Mouse (Mus musculus) cerebellum, adult 2 months (tissue): Measurements from ENCODE around the gene Ppp1r37. TPM values are rescaled to one million over a fixed set of nuclear protein-coding genes. Genes with fewer than 3 reads are reported as not detected.

ENCODE experiments used
- DNase-seq, 2 experiments: peaks; one replicate each; pipeline ENCODE4 v3.0.0; 2021
- H3K27ac ChIP-seq: fragments of 200-500 bp; 2 replicates; pipeline ENCODE4 v1.5.1; 2012; ENCODE audit warnings: low read length, control low read depth, inconsistent platforms; ENCODE audit not compliant: insufficient read depth
- H3K27me3 ChIP-seq: fragments of 200-500 bp; 2 replicates; pipeline ENCODE4 v1.6.1; 2012; ENCODE audit warnings: inconsistent platforms, mild to moderate bottlenecking, low read length, moderate library complexity; ENCODE audit not compliant: control insufficient read depth, insufficient read depth
- H3K4me1 ChIP-seq: fragments of 200-500 bp; 2 replicates; pipeline ENCODE4 v1.6.1; 2011; ENCODE audit warnings: low read length; ENCODE audit not compliant: control insufficient read depth, insufficient read depth
- H3K4me3 ChIP-seq: fragments of 200-500 bp; replicated peaks from 2 replicates; pipeline ENCODE3; 2011; ENCODE audit warnings: mild to moderate bottlenecking, low read depth, low read length, control low read depth; ENCODE audit not compliant: insufficient read depth
- CTCF ChIP-seq: fragments of 200-500 bp; IDR thresholded peaks from 2 replicates; pipeline ENCODE4 v1.5.1; 2011; ENCODE audit warnings: low read depth, mild to moderate bottlenecking, control low read depth, low read length, moderate library complexity, borderline replicate concordance; ENCODE audit not compliant: insufficient read depth
- POLR2A ChIP-seq: fragments of 200-500 bp; IDR thresholded peaks from 2 replicates; pipeline ENCODE4 v1.6.1; 2011; ENCODE audit warnings: low read length, control low read depth, borderline replicate concordance; ENCODE audit not compliant: insufficient read depth
- WGBS: fragments of 180-500 bp; shearing (Covaris S2); methylation state at CpG from one replicate; pipeline ENCODE4 v1.1.7; 2018; 5-methylcytosine and 5-hydroxymethylcytosine counted together
- polyA plus RNA-seq: library from polyadenylated mRNA; depleted of rRNA; stranded (reverse); fragments of >200 nt; gene quantifications from 2 replicates; pipeline ENCODE4 v1.2.3, GENCODE M21; 2012

Ppp1r37 gene
- polyA plus RNA-seq, 1 experiment, result 136 TPM

DNA sequence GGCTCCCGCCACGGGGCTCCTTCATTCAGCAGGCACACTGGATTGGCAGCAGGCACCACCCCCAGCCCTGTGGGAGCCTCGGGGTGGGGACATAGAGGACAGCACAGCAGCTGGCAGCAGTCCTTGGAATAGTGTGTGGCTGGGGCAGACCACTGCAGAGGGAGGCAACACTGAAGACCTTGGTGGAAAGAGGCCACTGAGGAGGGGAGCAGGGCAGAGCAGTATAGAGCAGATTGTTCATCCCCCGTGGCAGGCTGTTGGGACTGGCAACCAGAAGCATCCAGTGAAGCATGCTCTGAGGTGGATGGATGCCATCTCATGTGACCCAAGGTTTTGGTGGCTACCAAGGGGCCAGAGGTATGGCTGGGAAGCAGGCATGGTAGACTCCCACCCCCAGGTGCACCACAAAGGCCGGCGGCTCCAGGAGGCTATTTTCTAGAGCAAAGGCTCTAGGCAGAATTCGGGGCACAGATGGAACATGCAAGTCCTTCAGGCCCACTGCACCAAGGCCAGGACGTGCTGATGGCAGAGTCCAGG lies 20.7 kb downstream of the Ppp1r37 start:
- H3K27ac ChIP-seq, result peak overlapping the region; percentile 62
- DNase-seq, result peak; percentile 68 to 72
- WGBS, result 3% methylated on average over 8 of the region's 8 CpGs
- no peak overlapping the region for H3K4me3 ChIP-seq
- H3K27me3 ChIP-seq, result no peaks in the 10 kb centered on the region
- peaks cover 54% of the 10 kb centered on the region for H3K4me1 ChIP-seq
- TF ChIP-seq POLR2A, result no peak
- no peak for TF ChIP-seq CTCF

DNA sequence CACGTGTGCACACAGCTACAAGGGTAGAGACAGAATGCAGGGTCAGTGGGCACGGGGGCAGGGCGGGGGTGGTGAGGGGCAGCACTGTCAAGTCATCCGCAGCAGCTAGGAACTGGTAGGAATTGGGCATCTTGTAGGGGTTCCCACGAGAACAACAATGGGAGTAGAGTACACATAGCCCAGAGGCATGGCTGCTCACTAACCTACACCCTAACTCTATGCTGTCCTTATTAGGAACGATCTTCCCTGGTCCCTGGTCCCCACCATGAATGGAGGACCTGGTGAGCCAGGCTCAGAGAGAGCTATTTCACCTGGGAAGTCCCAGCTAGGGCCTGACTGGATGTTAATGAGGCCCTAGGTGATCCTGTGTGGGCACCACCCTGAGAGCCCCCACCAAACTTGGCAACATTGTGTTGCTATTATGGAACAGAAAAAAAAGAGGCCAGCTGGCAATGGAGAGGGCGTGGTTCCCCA lies 21.2 kb downstream of the Ppp1r37 start:
- Histone ChIP-seq H3K27ac (peak overlapping the region; percentile 62), H3K4me1 (peaks cover 54% of the 10 kb centered on the region), H3K27me3 (no peaks in the 10 kb centered on the region), H3K4me3 (no peak overlapping the region)
- WGBS, result 25% methylated on average over 7 of the region's 7 CpGs
- no peak for DNase-seq
- TF ChIP-seq POLR2A (no peak), CTCF (no peak)

DNA sequence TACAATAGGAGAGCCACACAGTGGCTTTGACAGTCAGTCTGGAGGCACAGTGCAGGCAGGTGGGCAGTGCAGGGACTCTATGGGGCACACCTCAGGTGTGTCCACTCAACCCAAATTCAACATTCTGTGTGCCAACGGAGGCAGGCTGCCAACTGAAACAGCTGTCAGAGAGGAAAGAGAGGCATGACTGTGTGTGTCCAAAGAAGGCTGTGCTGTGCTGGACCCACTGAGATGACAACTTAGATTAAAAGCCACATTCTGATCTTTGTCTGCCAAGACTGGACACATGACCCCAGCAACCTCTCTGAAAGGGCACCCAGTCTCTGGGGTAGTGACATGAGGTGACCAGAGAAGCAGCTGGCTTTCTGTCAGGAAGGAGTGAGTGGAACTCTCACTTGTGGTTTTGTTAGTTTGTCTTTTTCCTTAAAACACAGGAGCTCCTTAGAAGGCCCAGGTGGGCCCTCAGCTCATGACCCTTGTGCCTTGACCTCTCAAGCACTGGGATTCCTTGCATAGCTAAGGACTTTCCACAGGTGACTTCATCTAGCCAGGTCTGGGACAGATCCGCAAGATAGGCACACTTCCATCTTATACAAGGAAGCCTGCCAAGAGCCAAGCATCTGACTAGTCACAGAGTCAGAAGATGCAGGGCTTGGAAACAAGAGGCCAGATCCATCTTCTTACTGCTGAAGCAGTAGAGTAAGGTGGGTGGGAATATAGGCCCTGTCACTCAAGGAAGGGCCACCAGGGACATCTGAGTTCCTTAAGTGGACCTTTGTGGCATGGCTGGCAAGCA lies 21.9 kb downstream of the Ppp1r37 start:
- no peak overlapping the region for H3K4me3 ChIP-seq
- WGBS, result 7% methylated on average over 2 of the region's 2 CpGs
- no peaks in the 10 kb centered on the region for H3K27me3 ChIP-seq
- H3K4me1 ChIP-seq, result peaks cover 57% of the 10 kb centered on the region
- TF ChIP-seq POLR2A, result no peak
- no peak for TF ChIP-seq CTCF
- peak overlapping the region; percentile 45; the same call in 1 of the 2 replicates for H3K27ac ChIP-seq
- peak; percentile 51 to 57 for DNase-seq

DNA sequence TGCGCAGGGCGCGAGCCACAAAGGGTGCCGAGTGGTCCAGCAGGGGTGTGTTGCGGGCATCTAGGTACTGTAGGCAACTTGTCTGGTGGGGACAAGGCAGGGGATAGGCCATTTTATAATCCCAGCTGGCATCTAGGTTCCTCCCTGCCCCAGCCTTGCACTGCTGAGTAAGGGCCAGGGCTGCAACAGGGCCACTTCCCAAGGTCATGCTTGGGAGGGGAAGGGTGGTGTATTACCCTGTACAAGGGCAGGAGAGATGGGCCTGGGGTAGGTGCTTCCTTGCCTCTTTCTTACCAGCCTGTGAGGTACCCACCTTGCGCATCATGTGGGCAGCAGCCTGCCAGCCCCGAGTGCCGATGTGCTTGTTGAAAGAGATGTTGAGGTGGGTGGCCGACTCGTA lies 28.2 kb downstream of the Ppp1r37 start:
- TF ChIP-seq POLR2A (no peak), CTCF (no peak)
- 82% methylated on average over 10 of the region's 10 CpGs for WGBS
- H3K27me3 ChIP-seq, result no peaks in the 10 kb centered on the region

DNA sequence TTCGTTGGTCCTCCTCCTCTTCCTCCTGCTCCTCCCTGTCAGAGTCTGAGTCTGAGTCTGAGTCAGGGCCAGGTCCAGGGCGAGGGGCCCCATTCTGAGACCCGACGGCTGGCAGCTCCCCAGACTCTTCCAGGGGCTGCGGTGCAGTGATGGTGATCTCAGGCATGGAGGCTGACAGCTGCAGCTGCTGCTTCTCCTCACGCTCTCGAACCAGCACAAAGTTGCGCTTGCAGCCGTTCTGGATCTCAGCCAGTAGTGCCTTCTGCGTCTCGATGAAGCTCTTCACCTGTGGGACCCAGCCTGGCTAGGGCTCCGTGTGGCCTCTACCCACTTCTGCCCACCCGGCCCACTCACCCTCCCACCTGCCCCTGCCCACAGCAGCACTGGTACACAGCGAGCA lies 30.6 kb downstream of the Ppp1r37 start:
- H3K27ac ChIP-seq, result no peak overlapping the region
- TF ChIP-seq CTCF (no peak), POLR2A (no peak)
- no peak overlapping the region for H3K4me3 ChIP-seq
- no peaks in the 10 kb centered on the region for H3K27me3 ChIP-seq
- DNase-seq, result no peak
- H3K4me1 ChIP-seq, result peaks cover 20% of the 10 kb centered on the region
- WGBS, result 34% methylated on average over 14 of the region's 14 CpGs

More for the DNA sequence above, 28.2 kb downstream of the Ppp1r37 start:
- no peak overlapping the region for H3K27ac ChIP-seq
- DNase-seq, result no peak
- no peak overlapping the region for H3K4me3 ChIP-seq
- H3K4me1 ChIP-seq, result peaks cover 25% of the 10 kb centered on the region

DNA sequence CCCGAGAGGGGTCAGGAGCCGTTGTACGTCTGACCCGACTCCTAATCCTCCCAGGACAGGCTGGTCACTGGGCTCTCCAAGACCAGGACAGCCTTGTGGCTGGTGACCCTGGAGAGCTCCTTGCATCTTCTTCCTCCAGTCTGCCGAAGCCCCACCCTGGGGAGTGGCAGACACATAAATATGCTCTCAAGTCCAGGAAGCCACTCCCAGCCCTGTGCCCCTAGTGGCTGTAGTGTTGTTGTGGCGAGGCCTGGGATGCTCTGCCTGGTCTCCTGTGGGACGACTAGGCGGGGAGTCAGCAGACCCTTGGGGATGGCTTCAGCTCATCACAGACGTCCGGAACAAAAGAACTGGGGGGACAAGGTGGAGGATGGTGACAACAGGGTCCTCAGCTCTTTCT lies 31.8 kb downstream of the Ppp1r37 start:
- no peak for DNase-seq
- H3K27me3 ChIP-seq, result no peaks in the 10 kb centered on the region
- no peak overlapping the region for H3K27ac ChIP-seq
- TF ChIP-seq CTCF, result no peak
- no peak for TF ChIP-seq POLR2A
- H3K4me1 ChIP-seq, result peaks cover 10% of the 10 kb centered on the region
- H3K4me3 ChIP-seq, result no peak overlapping the region
- WGBS, result 74% methylated on average over 10 of the region's 10 CpGs

DNA sequence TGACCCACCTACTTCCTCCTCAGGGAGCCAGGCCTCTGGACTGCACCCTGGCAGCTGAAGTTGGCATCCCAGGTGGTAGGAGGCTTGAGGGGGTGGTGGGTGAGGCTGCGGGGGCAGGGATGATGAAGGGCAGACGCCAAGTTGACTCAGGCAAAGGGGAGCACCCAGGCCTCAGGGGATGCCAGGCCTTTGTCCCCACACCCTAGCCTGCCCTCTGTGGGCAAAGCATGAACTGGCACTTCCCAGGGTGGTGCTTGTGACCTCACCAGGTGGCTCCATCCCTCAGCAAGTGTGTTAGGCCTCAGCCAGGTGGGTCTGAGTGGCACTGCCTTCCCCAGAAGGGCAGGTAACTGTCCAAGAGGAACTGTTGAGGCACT lies 37.8 kb downstream of the Ppp1r37 start:
- DNase-seq, result no peak
- Histone ChIP-seq H3K4me1 (peaks cover 15% of the 10 kb centered on the region), H3K4me3 (no peak overlapping the region), H3K27ac (no peak overlapping the region), H3K27me3 (peaks cover 3% of the 10 kb centered on the region; the same call in 1 of the 2 replicates)
- TF ChIP-seq POLR2A, result no peak
- TF ChIP-seq CTCF, result no peak
- 50% methylated on average over 2 of the region's 2 CpGs for WGBS

DNA sequence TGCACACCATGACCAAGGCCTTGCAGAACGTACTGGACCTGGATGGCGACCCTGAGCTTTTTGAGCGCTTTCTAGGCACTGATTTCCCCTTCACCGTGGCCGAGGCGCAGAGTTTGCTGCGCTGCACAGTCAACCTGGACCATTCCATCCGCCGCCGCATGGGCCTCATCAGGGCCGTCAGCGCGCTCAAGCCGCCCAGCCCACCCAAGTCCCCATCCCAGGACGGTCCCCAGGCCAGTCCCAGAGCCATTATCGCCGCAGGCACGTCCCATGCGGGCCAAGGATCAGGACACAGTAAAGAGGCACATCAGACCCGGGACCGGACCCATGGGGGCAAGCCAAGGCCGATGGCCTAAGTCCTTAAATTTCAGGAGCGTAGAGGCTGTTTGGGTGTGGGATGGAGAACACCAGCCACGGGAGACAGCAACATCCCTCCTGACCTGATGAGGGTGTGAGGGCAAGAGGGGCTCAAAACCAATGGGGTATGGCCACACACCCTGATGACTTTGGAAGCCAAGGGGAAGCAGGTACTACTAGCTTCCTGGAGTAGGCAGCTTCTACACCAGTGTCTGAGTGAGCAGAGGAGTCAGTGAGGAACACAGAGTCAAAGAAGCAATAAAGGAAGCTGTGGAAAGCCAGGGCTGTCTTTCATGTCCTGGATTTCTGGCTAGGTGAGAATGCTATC lies 38.3 kb downstream of the Ppp1r37 start:
- DNase-seq, result no peak
- Histone ChIP-seq H3K4me3 (no peak overlapping the region), H3K4me1 (peaks cover 15% of the 10 kb centered on the region), H3K27me3 (peaks cover 3% of the 10 kb centered on the region; the same call in 1 of the 2 replicates), H3K27ac (no peak overlapping the region)
- TF ChIP-seq CTCF (no peak), POLR2A (no peak)
- 15% methylated on average over 24 of the region's 24 CpGs for WGBS
